Mouse (Mus musculus) megakaryocyte, embryonic 14.5 days (primary cell): ENCODE measurements around the gene Gm20388.

Experiments used
- FLI1 ChIP-seq: IDR thresholded peaks from 2 replicates; pipeline ENCODE4 v1.6.1; 2012; ENCODE audit warnings: low read length, inconsistent platforms, mixed read lengths
- GATA1 ChIP-seq: IDR thresholded peaks from 3 replicates; pipeline ENCODE4 v1.6.1; 2012; ENCODE audit warnings: mixed read lengths, low read length, inconsistent platforms, borderline replicate concordance

DNA sequence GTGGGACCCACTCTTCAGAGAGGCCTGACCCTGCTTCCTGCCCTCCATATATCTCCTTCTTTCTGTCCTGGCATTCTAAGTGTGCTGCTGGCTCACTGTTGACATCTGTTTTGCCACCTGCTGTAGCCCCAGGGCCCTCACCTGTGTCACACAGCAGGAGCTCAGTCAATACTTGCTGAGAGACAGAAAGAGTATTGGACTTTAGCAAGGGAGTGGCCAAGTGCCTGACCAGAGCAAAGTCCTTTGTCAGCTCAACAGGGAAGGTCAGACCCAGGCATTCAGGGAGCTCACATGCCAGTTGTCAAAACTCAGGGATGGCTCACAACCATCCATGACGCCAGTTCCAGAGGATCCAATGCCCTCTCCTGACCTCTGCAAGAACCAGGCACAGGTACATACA is 4062.9 kb downstream of the Gm20388 start:
- TF ChIP-seq GATA1 (no peak), FLI1 (no peak)
